Mouse (Mus musculus) embryonic facial prominence, embryonic 10.5 days (tissue): ENCODE results near the gene Aars2. TPM values are rescaled to one million over a fixed set of nuclear protein-coding genes. Genes with fewer than 3 reads are reported as not detected.

Experiments used
- DNase-seq: peaks from one replicate; pipeline ENCODE4 v3.0.0-alpha.2; 2017; ENCODE audit warnings: low spot score
- H3K27ac ChIP-seq: fragments of 300-500 bp; sonication (generic); replicated peaks from 2 replicates; pipeline ENCODE4 v1.5.1; 2016; ENCODE audit warnings: mild to moderate bottlenecking
- H3K27me3 ChIP-seq: fragments of 300-500 bp; sonication (generic); replicated peaks from 2 replicates; pipeline ENCODE4 v1.6.1; 2016; ENCODE audit warnings: low read depth, mild to moderate bottlenecking; ENCODE audit not compliant: poor library complexity, severe bottlenecking
- H3K36me3 ChIP-seq: fragments of 300-500 bp; sonication (generic); replicated peaks from 2 replicates; pipeline ENCODE4 v1.6.1; 2016; ENCODE audit warnings: mild to moderate bottlenecking, moderate library complexity
- H3K4me1 ChIP-seq: fragments of 300-500 bp; sonication (generic); 2 replicates; pipeline ENCODE4 v1.6.1; 2016
- H3K4me3 ChIP-seq: fragments of 300-500 bp; sonication (generic); 2 replicates; pipeline ENCODE4 v1.5.1; 2016; ENCODE audit warnings: mild to moderate bottlenecking, moderate library complexity
- H3K9me3 ChIP-seq: fragments of 300-500 bp; sonication (generic); 2 replicates; pipeline ENCODE4 v1.6.1; 2016; ENCODE audit warnings: mild to moderate bottlenecking
- WGBS: fragments of 180-500 bp; shearing (Covaris S2); methylation state at CpG from one replicate; pipeline ENCODE4 v1.1.7; 2016; 5-methylcytosine and 5-hydroxymethylcytosine counted together
- polyA plus RNA-seq: library from polyadenylated mRNA; unstranded; fragments of >200 nt; fragmentation: Nextera tagmentation; extraction: Ambion mirVana; gene quantifications from 2 replicates; pipeline ENCODE4 v1.2.1, GENCODE M21; 2016

The Aars2 gene
- polyA plus RNA-seq, 1 experiment from 2014 or later: 33.7 TPM

- DNase-seq: no peak
- Histone ChIP-seq H3K27ac (no peak overlapping the region), H3K9me3 (no peaks in the 10 kb centered on the region), H3K36me3 (peaks cover 4% of the 10 kb centered on the region; the same call in 1 of the 2 replicates), H3K27me3 (peaks cover 37% of the 10 kb centered on the region), H3K4me1 (peaks cover 47% of the 10 kb centered on the region), H3K4me3 (peak overlapping the region; percentile 79)
- 61% methylated on average over 3 of the region's 3 CpGs for WGBS
These were observed 50.0 kb downstream of the Aars2 start for GRCm38 (mm10) chr17:45556514-45557245.

- no peak for DNase-seq
- Histone ChIP-seq H3K27me3 (peaks cover 37% of the 10 kb centered on the region), H3K9me3 (no peaks in the 10 kb centered on the region), H3K4me1 (peaks cover 43% of the 10 kb centered on the region), H3K27ac (no peak overlapping the region), H3K36me3 (peaks cover 4% of the 10 kb centered on the region; the same call in 1 of the 2 replicates), H3K4me3 (peak overlapping the region; percentile 79; the same call in 1 of the 2 replicates)
- whole genome bisulfite sequencing: 53% methylated on average over 7 of the region's 7 CpGs
These were observed 50.7 kb downstream of the Aars2 start for GRCm38 (mm10) chr17:45557246-45557824.

DNA sequence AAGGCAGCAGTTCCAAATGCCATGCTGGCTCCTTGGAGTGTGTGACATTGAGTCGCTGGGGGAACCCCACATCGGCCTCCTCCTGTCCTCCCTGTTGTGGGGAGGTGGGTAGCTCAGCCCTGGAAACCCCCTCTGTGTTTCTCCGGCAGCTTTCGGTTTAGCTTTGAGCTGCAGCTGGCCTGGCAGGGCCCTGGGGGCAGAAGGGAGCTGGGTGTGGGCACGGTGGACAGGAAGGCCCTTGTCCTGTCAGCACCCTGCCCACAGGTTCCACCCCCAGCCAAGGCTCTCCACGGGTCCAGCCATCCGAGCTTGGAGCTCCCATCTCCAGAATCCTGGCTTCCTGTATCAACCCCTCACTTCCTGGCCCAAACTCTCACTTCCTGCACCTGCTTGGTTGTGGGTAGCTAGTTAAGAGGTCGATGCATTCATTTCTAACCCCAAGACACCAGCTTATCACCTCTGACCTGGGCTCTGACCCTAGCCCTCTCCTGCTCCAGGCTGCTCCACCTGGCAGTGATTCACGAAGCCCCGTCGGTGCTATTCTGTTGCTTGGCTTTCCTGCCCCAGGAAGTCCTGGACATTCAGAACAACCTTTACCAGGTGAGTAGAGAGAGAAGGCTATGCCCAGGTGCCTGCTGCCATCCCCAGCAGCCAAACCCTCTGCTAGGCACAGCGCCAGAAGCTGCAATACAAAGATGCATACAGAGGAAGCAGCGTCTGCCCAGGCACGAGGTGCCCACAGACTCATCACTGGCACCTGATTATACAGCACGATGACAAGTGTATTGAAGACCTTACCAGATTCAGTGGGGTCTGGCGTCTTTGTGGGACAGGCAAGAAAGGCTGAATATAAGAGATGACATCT lies 51.6 kb downstream of the Aars2 start:
- peaks cover 43% of the 10 kb centered on the region for H3K4me1 ChIP-seq
- DNase-seq: no peak
- WGBS: 53% methylated on average over 16 of the region's 16 CpGs
- H3K27me3 ChIP-seq: peaks cover 32% of the 10 kb centered on the region
- H3K9me3 ChIP-seq: no peaks in the 10 kb centered on the region
- 0 out of 2 replicates have a peak overlapping the region, but pooled peaks have one; percentile 37 for H3K27ac ChIP-seq
- H3K36me3 ChIP-seq: peaks cover 4% of the 10 kb centered on the region; the same call in 1 of the 2 replicates
- peak overlapping the region; percentile 79; the same call in 1 of the 2 replicates for H3K4me3 ChIP-seq

GRCm38 (mm10) chr17:45559732-45560525 lies 53.3 kb downstream of the Aars2 start:
- Histone ChIP-seq H3K4me3 (no peak overlapping the region), H3K9me3 (no peaks in the 10 kb centered on the region), H3K4me1 (peaks cover 53% of the 10 kb centered on the region), H3K36me3 (peaks cover 4% of the 10 kb centered on the region; the same call in 1 of the 2 replicates), H3K27ac (no peak overlapping the region), H3K27me3 (peaks cover 28% of the 10 kb centered on the region)
- DNase-seq: no peak
- WGBS: 88% methylated on average over 15 of the region's 15 CpGs

DNA sequence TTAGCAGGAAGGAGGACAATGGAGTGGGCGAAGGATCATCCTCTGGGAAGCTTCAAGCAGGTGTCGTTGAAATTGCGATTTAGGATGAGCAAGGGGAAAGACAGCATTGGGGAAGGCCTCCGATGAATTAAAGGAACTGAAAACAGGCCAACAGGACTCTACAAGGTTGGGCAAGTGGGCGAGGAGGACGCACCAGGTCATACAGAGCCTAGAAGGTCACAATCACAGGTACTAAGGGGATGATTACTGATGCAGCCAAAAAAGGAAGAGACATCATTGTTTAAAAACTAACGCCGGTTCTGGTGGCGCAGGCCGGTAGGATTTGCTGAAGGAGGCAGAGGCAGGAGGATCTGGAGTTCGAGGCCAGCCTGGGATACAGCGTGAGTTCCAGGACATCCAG lies 56.6 kb downstream of the Aars2 start:
- peaks cover 46% of the 10 kb centered on the region for H3K4me1 ChIP-seq
- peaks cover 35% of the 10 kb centered on the region for H3K36me3 ChIP-seq
- H3K27ac ChIP-seq: no peak overlapping the region
- H3K9me3 ChIP-seq: no peaks in the 10 kb centered on the region
- DNase-seq: no peak
- H3K4me3 ChIP-seq: peak overlapping the region; percentile 94; the same call in 1 of the 2 replicates
- H3K27me3 ChIP-seq: 0 out of 2 replicates have a peak, but pooled peaks cover 3% of the 10 kb centered on the region
- WGBS: 74% methylated on average over 12 of the region's 12 CpGs

DNA sequence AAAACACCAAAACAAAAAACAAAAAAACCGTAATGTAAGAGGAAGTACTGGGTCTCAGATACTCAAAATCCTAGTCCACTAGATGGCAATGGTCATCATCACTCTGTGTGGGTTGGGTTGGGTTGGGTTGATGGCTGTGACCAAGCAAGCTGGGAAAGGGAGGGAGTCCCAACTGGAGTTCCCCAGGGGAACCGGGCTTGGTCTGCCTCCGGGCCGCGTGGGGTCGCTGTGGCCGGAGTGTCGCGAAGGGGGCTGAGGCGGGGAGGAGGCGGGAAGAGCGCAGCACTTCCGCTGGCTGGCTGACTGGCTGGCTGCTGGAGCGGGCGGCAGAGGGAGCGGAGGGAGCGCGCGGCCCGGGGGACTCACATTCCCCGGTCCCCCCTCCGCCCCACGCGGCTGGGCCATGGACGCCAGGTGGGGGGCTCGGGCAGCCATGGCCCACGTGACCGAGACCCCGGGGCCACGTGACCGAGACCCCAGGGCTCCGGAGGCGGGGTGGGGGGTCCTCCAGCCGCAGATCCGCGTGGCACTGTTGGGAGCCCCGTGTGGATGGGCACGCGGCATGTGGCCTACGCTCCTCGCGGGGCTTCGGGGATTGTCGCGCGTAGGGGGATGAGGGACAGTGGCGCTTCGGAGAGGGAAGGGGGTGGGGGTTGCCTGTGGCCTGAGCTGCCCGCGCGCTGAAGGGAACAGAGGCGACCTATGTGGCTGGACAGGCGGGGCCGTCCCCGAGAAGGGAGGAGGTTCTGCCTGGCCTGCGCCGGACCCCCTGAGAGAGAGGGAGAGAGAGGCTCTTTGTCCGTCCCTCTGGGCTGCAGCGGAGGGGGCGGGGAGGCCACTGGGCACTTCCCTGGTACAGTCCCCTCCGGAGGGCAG lies 57.3 kb downstream of the Aars2 start, which contains the start of gene Slc35b2:
TSS of gene Slc35b2 (plus strand) at position 220 of the 876 bp plus-strand sequence.
- DNase-seq: peak; percentile 94
- H3K4me3 ChIP-seq: peak within 1 kb of the TSS; percentile 94
- H3K27ac ChIP-seq: peak within 1 kb of the TSS; percentile 94
- 2% methylated on average over 60 of the region's 61 CpGs for WGBS
- H3K9me3 ChIP-seq: no peaks in the 10 kb centered on the region
- peaks cover 40% of the 10 kb centered on the region for H3K4me1 ChIP-seq
- 0 out of 2 replicates have a peak, but pooled peaks cover 3% of the 10 kb centered on the region for H3K27me3 ChIP-seq
- peaks cover 42% of the 10 kb centered on the region for H3K36me3 ChIP-seq

GRCm38 (mm10) chr17:45564531-45565084 lies 58.0 kb downstream of the Aars2 start:
- 13% methylated on average over 18 of the region's 18 CpGs for WGBS
- Histone ChIP-seq H3K9me3 (no peaks in the 10 kb centered on the region), H3K27me3 (no peaks in the 10 kb centered on the region), H3K27ac (peak overlapping the region; percentile 94), H3K4me3 (peak overlapping the region; percentile 94), H3K36me3 (peaks cover 49% of the 10 kb centered on the region), H3K4me1 (peaks cover 39% of the 10 kb centered on the region)
- peak; percentile 43 for DNase-seq

GRCm38 (mm10) chr17:45565103-45565502 lies 58.5 kb downstream of the Aars2 start:
- Histone ChIP-seq H3K27me3 (no peaks in the 10 kb centered on the region), H3K4me1 (peaks cover 42% of the 10 kb centered on the region), H3K4me3 (peak overlapping the region; percentile 94), H3K27ac (peak overlapping the region; percentile 94), H3K9me3 (no peaks in the 10 kb centered on the region), H3K36me3 (peaks cover 54% of the 10 kb centered on the region)
- DNase-seq: no peak
- WGBS: 95% methylated on average over 11 of the region's 11 CpGs

DNA sequence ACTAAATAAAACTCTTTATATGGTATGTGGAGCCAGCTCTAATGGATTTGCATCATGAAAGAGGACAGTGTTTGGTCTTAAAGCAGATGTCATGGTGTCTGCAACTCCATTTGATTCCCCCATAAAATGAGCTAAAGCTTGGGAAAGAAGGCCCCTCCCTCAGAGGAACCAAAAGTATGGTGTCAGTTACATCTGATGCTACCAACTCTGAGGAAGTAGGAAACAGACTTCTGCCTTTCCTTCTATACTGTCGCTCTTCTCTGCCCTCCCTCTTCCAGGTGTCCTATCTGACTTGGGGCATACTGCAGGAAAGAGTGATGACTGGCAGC lies 59.4 kb downstream of the Aars2 start:
- peak overlapping the region; percentile 6; the same call in 1 of the 2 replicates for H3K4me3 ChIP-seq

GRCm38 (mm10) chr17:45566360-45567161 lies 59.9 kb downstream of the Aars2 start:
- Histone ChIP-seq H3K4me1 (peaks cover 56% of the 10 kb centered on the region), H3K4me3 (peak overlapping the region; percentile 30), H3K27ac (no peak overlapping the region), H3K9me3 (no peaks in the 10 kb centered on the region), H3K36me3 (peaks cover 65% of the 10 kb centered on the region), H3K27me3 (no peaks in the 10 kb centered on the region)
- peak; percentile 44 for DNase-seq
- WGBS: 76% methylated on average over 18 of the region's 18 CpGs

More for the DNA sequence above, 59.4 kb downstream of the Aars2 start:
- DNase-seq: no peak
- 86% methylated on average over 1 of the region's 1 CpGs for WGBS
- Histone ChIP-seq H3K9me3 (no peaks in the 10 kb centered on the region), H3K27me3 (no peaks in the 10 kb centered on the region), H3K36me3 (peaks cover 59% of the 10 kb centered on the region), H3K4me1 (peaks cover 51% of the 10 kb centered on the region), H3K27ac (no peak overlapping the region)
